Mouse (Mus musculus) intestine, embryonic 16.5 days (tissue): ENCODE results near the gene Hbb-bt. TPM values are rescaled to one million over a fixed set of nuclear protein-coding genes. Genes with fewer than 3 reads are reported as not detected.
"Not testable (repeated sequence)": the region's sequence is repeated elsewhere in the genome, so short reads cannot be mapped to it uniquely, and the experiment has no call there.

ENCODE experiments used
- ATAC-seq: fragments of 200-750 bp; cut with Nextera tagmentation; 2 replicates; pipeline ENCODE4 v1.8.0; 2017; ENCODE audit warnings: moderate TSS enrichment, moderate library complexity
- H3K27ac ChIP-seq: fragments of 300-500 bp; sonication (generic); 2 replicates; pipeline ENCODE4 v1.5.1; 2014; ENCODE audit warnings: mild to moderate bottlenecking, low read length
- H3K27me3 ChIP-seq: fragments of 300-500 bp; sonication (generic); replicated peaks from 2 replicates; pipeline ENCODE4 v1.6.1; 2014; ENCODE audit warnings: low read length, control low read depth, mixed read lengths; ENCODE audit not compliant: control insufficient read depth, insufficient read depth
- H3K36me3 ChIP-seq: fragments of 300-500 bp; sonication (generic); 2 replicates; pipeline ENCODE4 v1.6.1; 2014; ENCODE audit warnings: low read length, control low read depth; ENCODE audit not compliant: control insufficient read depth, insufficient read depth
- H3K4me1 ChIP-seq: fragments of 300-500 bp; sonication (generic); 2 replicates; pipeline ENCODE4 v1.6.1; 2014; ENCODE audit warnings: low read length, control low read depth, mixed read lengths; ENCODE audit not compliant: control insufficient read depth, insufficient read depth
- H3K4me2 ChIP-seq: fragments of 300-500 bp; sonication (generic); 2 replicates; pipeline ENCODE4 v1.6.1; 2014; ENCODE audit warnings: low read depth, low read length, control low read depth
- H3K4me3 ChIP-seq: fragments of 300-500 bp; sonication (generic); 2 replicates; pipeline ENCODE4 v1.5.1; 2014; ENCODE audit warnings: mild to moderate bottlenecking, low read length
- H3K9ac ChIP-seq: fragments of 300-500 bp; sonication (generic); 2 replicates; pipeline ENCODE4 v1.6.1; 2014; ENCODE audit warnings: low read depth, low read length
- H3K9me3 ChIP-seq: fragments of 300-500 bp; sonication (generic); 2 replicates; pipeline ENCODE4 v1.6.1; 2016; ENCODE audit warnings: low read length, control low read depth; ENCODE audit not compliant: control insufficient read depth
- WGBS: fragments of 180-500 bp; shearing (Covaris S2); extraction: QIAGEN DNeasy Blood & Tissue Kit; methylation state at CpG from one replicate; pipeline ENCODE4 v1.1.7; 2014; 5-methylcytosine and 5-hydroxymethylcytosine counted together
- polyA plus RNA-seq: library from polyadenylated mRNA; unstranded; fragments of >200 nt; fragmentation: Nextera tagmentation; extraction: Ambion mirVana; gene quantifications from 2 replicates; pipeline ENCODE4 v1.2.1, GENCODE M21; 2015

The Hbb-bt gene
- polyA plus RNA-seq, 1 experiment from 2014 or later, result 2,476 TPM

- no peak within 1 kb of the TSS for H3K4me2 ChIP-seq
Observed at GRCm38 (mm10) chr7:103827808-103828207, 14.0 kb upstream of the Hbb-bt start, which contains the start of gene Hbb-bs. TSS of gene Hbb-bs (minus strand) at chr7:103828096.

DNA sequence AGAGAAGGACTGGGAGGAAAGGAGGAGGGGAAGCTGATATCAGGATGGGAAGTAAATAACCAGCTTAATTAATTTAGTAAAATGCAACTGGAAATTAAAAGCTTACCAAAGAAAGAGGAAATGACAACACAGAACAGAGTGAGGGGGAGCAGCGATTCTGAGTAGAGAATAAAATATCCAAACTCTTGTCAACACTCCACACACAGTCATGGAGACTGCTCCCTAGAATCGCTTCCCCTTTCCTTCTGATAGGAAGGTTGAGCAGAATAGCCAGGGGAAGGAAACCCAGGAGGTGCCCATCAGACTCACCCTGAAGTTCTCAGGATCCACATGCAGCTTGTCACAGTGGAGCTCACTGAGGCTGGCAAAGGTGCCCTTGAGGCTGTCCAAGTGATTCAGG is 13.3 kb upstream of the Hbb-bt start:
- not testable (repeated sequence) for H3K27me3 ChIP-seq, H3K9ac ChIP-seq, H3K27ac ChIP-seq, H3K4me1 ChIP-seq, H3K36me3 ChIP-seq, H3K4me2 ChIP-seq, H3K4me3 ChIP-seq, ATAC-seq, H3K9me3 ChIP-seq
- WGBS, result no CpG with 5 or more reads among the region's 2 CpGs

More at GRCm38 (mm10) chr7:103827808-103828207, 14.0 kb upstream of the Hbb-bt start, which contains the start of gene Hbb-bs:
- Histone ChIP-seq H3K36me3 (no peaks in the 10 kb centered on the region), H3K27ac (no peak within 1 kb of the TSS), H3K9me3 (no peaks in the 10 kb centered on the region), H3K4me3 (no peak within 1 kb of the TSS), H3K4me1 (no peaks in the 10 kb centered on the region), H3K9ac (no peak within 1 kb of the TSS), H3K27me3 (no peaks in the 10 kb centered on the region)
- WGBS, result 93% methylated on average over 4 of the region's 4 CpGs
- peak; percentile 89 for ATAC-seq

DNA sequence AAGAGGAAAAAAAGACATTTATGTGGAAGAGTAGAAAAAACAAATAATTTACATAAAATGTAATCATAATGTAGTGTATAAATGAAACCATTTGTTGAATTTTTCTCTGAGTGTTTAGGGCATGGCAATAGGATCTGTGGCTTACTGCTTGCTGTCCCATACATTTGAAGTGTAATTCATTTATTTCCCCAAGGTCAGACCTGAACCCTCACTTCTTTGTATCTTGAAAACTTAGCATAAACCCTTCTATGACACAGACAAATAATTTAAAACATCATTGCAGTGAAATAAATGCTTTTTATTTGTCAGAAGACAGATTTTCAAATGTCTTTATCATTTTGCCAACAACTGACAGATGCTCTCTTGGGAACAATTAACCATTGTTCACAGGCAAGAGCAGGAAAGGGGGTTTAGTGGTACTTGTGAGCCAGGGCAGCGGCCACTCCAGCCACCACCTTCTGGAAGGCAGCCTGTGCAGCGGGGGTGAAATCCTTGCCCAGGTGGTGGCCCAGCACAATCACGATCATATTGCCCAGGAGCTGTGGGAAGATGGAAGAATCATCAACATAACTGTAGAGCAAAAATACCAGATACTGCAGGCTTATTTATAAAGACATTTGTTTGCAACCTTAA is 12.6 kb upstream of the Hbb-bt start:
- Histone ChIP-seq H3K27me3 (no peaks in the 10 kb centered on the region), H3K4me1 (no peaks in the 10 kb centered on the region), H3K4me2 (no peak overlapping the region), H3K36me3 (no peaks in the 10 kb centered on the region), H3K4me3 (no peak overlapping the region), H3K9me3 (no peaks in the 10 kb centered on the region), H3K9ac (no peak overlapping the region), H3K27ac (no peak overlapping the region)
- ATAC-seq, result peak; percentile 71
- 27% methylated on average over 3 of the region's 3 CpGs for WGBS

DNA sequence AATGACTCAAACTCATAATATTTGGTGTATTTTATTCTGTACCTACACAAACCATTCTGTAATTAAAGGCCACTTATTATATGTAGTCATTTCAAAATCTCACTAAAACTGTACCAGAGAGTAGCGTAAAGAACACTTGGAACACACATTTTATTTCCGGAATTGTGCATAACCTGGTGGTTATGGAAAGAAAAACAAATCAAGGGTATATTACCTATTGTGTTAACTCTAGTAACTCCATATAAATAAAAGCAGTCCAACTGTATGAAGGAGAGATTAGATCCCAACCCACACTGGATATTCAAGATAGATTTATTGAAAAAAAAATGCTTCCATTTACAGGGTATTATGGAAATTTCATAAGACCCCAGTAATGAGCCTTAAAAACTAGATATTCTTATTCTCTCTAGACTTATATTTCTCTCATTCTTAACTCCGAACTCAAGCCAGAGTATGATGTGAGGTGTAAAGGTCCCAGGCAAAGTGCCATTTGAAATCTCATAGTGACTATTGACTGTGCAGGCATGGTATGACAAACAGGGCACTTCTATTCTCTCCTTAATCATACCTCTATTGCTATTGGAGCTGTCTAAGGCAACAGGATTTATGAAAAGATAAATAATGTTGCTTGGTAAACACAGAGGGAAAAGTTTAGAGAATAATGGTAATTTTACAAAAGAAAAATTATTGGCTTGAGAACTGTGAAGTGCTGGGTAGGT is 11.9 kb upstream of the Hbb-bt start:
- no peak overlapping the region for H3K27ac ChIP-seq
- H3K9ac ChIP-seq, result no peak overlapping the region
- ATAC-seq, result peak; percentile 84
- no peaks in the 10 kb centered on the region for H3K9me3 ChIP-seq
- no peak overlapping the region for H3K4me3 ChIP-seq
- no peaks in the 10 kb centered on the region for H3K4me1 ChIP-seq
- H3K36me3 ChIP-seq, result no peaks in the 10 kb centered on the region
- no peak overlapping the region for H3K4me2 ChIP-seq
- no peaks in the 10 kb centered on the region for H3K27me3 ChIP-seq
- 87% methylated on average over 3 of the region's 3 CpGs for whole genome bisulfite sequencing

DNA sequence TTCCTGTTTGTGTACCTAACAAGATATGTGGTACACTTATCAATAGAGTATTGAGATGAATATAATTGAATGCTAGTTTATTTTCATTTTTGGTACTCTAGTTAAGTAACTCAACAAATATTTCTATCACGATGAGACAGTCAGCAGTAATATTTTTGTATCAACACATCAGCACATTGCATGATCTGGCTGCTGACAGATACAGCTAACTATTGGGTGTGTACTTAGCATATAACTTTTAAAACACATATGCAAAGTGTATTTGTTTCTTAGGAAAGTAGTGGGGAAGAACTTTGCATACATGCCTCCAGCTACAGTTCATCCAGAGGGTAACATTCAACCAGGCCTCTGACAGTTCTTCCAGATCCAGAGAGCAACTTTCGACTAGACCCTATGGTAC is 10.8 kb upstream of the Hbb-bt start:
- H3K9ac ChIP-seq, result no peak overlapping the region
- 84% methylated on average over 2 of the region's 2 CpGs for WGBS
- H3K27ac ChIP-seq, result no peak overlapping the region
- H3K4me2 ChIP-seq, result no peak overlapping the region
- ATAC-seq, result no peak
- H3K36me3 ChIP-seq, result no peaks in the 10 kb centered on the region
- no peaks in the 10 kb centered on the region for H3K27me3 ChIP-seq
- H3K4me1 ChIP-seq, result no peaks in the 10 kb centered on the region
- no peak overlapping the region for H3K4me3 ChIP-seq
- no peaks in the 10 kb centered on the region for H3K9me3 ChIP-seq

DNA sequence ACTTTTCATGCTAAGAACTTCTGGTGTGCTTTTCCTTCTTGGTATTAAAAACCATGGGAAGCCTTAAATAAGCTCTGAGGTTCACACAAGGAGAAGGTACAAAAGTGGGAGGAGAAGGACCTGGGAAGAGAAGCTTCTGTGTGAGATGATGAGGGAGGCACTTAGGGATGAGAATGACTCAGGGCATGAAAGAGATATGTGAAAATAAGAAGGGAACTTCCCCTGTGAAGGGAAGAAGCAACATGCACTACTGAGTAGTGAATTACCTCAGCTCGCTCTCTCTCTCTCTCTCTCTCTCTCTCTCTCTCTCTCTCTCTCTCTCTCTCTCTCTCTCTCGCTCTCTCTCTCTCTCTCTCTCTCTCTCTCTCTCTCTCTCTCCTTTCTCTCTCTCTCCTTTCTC is 1.3 kb upstream of the Hbb-bt start:
- WGBS, result 70% methylated on average over 1 of the region's 2 CpGs
- H3K4me2 ChIP-seq, ATAC-seq: not testable (repeated sequence)

GRCm38 (mm10) chr7:103813152-103813551 is 644 bp downstream of the Hbb-bt start:
- not testable (repeated sequence) for H3K4me2 ChIP-seq, H3K9me3 ChIP-seq, H3K27ac ChIP-seq, H3K4me1 ChIP-seq, H3K27me3 ChIP-seq, H3K4me3 ChIP-seq, H3K9ac ChIP-seq, ATAC-seq, H3K36me3 ChIP-seq
- WGBS, result no CpG with 5 or more reads among the region's 3 CpGs

More for the DNA sequence above, 1.3 kb upstream of the Hbb-bt start:
- H3K27me3 ChIP-seq, H3K9ac ChIP-seq, H3K4me3 ChIP-seq, H3K4me1 ChIP-seq, H3K9me3 ChIP-seq, H3K27ac ChIP-seq, H3K36me3 ChIP-seq: not testable (repeated sequence)

DNA sequence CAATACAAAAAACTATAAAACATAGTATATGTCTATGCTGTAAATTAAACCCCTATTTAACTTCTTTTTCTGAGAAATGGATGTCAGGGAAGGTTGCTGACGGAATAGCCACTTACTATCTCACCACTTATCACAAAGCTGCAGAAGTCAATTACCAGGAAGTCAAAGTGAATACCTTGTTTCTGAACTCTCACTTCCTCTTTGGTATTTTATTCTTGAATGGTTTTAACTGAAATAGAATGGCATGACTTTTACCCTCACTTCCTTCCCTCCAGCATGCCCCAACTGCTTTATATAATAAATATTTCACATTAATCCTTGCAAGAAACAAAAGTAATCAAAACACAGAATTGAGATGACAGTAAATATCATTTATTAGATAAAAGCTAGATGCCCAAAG is 1.6 kb downstream of the Hbb-bt start:
- no peak overlapping the region for H3K4me2 ChIP-seq
- H3K9ac ChIP-seq, result no peak overlapping the region
- no peak overlapping the region for H3K27ac ChIP-seq
- H3K4me3 ChIP-seq, result no peak overlapping the region
- H3K27me3 ChIP-seq, result no peaks in the 10 kb centered on the region
- H3K4me1 ChIP-seq, result no peaks in the 10 kb centered on the region
- 59% methylated on average over 1 of the region's 1 CpGs for WGBS
- ATAC-seq, result no peak
- H3K36me3 ChIP-seq, result no peaks in the 10 kb centered on the region
- H3K9me3 ChIP-seq, result no peaks in the 10 kb centered on the region

DNA sequence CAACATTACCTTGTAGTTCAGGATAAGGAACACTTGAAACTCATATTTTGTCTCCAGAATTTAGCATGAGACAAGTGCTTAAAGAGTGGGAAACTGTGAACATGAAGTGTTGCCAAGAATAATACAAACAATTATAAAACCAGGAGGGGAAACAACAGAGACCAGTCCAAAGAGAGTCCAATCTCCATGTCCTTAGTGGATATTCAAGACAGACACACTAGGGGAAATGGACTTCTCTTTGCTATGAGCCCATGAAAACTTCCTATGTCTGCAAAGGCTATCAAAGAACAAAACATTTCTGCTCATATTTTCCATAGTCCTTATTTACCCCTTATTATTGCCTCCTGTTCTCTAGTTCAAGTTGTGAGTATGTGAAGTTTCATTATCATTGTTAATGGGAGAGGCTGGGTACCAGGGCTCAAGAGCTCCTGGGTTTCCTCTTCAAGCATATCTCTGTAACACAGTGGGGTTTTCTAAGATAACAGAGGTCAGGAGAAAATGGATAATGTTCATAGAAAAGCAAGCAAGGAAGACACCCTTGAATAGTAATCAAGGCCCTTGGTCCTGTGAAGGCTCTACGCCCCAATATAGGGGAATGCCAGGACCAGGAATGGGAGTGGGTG is 2.5 kb downstream of the Hbb-bt start:
- peak; percentile 56 for ATAC-seq
- Histone ChIP-seq H3K9me3 (no peaks in the 10 kb centered on the region), H3K36me3 (no peaks in the 10 kb centered on the region), H3K4me3 (no peak overlapping the region), H3K27ac (no peak overlapping the region), H3K4me1 (no peaks in the 10 kb centered on the region), H3K27me3 (no peaks in the 10 kb centered on the region), H3K9ac (no peak overlapping the region), H3K4me2 (no peak overlapping the region)
- WGBS, result 88% methylated on average over 1 of the region's 1 CpGs
